Mouse (Mus musculus) heart, postnatal 36 days (tissue): Measurements from ENCODE around the gene Abcg5. TPM values are rescaled to one million over a fixed set of nuclear protein-coding genes. Genes with fewer than 3 reads are reported as not detected.

Experiments
- DNase-seq, 2 experiments: peaks; one replicate each; pipeline ENCODE4 v3.0.0; 2021 to 2022
- intact Hi-C: fragments of 180-260 bp; cut with DNase I; formaldehyde crosslinking; loops from one replicate; pipeline ENCODE4 v1.15.1; 2025
- total RNA-seq, 2 experiments: library from RNA; stranded (reverse); gene quantifications; 2 replicates each; pipeline ENCODE4 v1.2.3; 2021

The Abcg5 gene
- total RNA-seq, 2 experiments from 2014 or later = not detected

- intact Hi-C loops = no loop called here
- DNase-seq = no peak
Measured at GRCm38 (mm10) chr17:84646477-84646876, 36.3 kb downstream of the Abcg5 start.

- DNase-seq = no peak
Measured at GRCm38 (mm10) chr17:84645894-84646293, 36.9 kb downstream of the Abcg5 start.

GRCm38 (mm10) chr17:84645119-84645518 is 37.7 kb downstream of the Abcg5 start:
- no peak for DNase-seq
- intact Hi-C loops = no loop called here

More at GRCm38 (mm10) chr17:84645894-84646293, 36.9 kb downstream of the Abcg5 start:
- intact Hi-C loops = no loop called here

GRCm38 (mm10) chr17:84644292-84645050 is 38.3 kb downstream of the Abcg5 start:
- DNase-seq = no peak
- intact Hi-C loops = no loop called here

- intact Hi-C loops = no loop called here
- no peak for DNase-seq
Measured at GRCm38 (mm10) chr17:84642324-84642723, 40.5 kb downstream of the Abcg5 start.

- DNase-seq = peak in 1 of 2 experiments; percentile 45
- intact Hi-C loops = no loop called here
Measured at GRCm38 (mm10) chr17:84641893-84642292, 40.9 kb downstream of the Abcg5 start.

- no peak for DNase-seq
- intact Hi-C loops = no loop called here
Measured at GRCm38 (mm10) chr17:84639796-84640378, 42.9 kb downstream of the Abcg5 start.

GRCm38 (mm10) chr17:84637971-84638370 is 44.8 kb downstream of the Abcg5 start:
- intact Hi-C loops = no loop called here
- DNase-seq = no peak

- intact Hi-C loops = no loop called here
- DNase-seq = no peak
Measured at GRCm38 (mm10) chr17:84636328-84636727, 46.5 kb downstream of the Abcg5 start.

GRCm38 (mm10) chr17:84633443-84633842 is 49.4 kb downstream of the Abcg5 start:
- DNase-seq = no peak

GRCm38 (mm10) chr17:84631836-84632235 is 51.0 kb downstream of the Abcg5 start:
- intact Hi-C loops = no loop called here
- no peak for DNase-seq

More at GRCm38 (mm10) chr17:84633443-84633842, 49.4 kb downstream of the Abcg5 start:
- intact Hi-C loops = no loop called here

GRCm38 (mm10) chr17:84628611-84629010 is 54.2 kb downstream of the Abcg5 start:
- intact Hi-C loops = no loop called here
- DNase-seq = no peak

- intact Hi-C loops = no loop called here
- no peak for DNase-seq
Measured at GRCm38 (mm10) chr17:84627721-84628120, 55.1 kb downstream of the Abcg5 start.

GRCm38 (mm10) chr17:84626857-84627305 is 55.9 kb downstream of the Abcg5 start:
- no peak for DNase-seq
- intact Hi-C loops = no loop called here

- intact Hi-C loops = no loop called here
- peak; percentile 81 to 84 for DNase-seq
Measured at GRCm38 (mm10) chr17:84626276-84626856, 56.4 kb downstream of the Abcg5 start, which contains the start of gene Dync2li1. Dync2li1 (plus strand) TSS chr17:84626496.

- DNase-seq = no peak
- intact Hi-C loops = no loop called here
Measured at GRCm38 (mm10) chr17:84622873-84623272, 59.9 kb downstream of the Abcg5 start.

GRCm38 (mm10) chr17:84622028-84622427 is 60.8 kb downstream of the Abcg5 start:
- DNase-seq = no peak
- intact Hi-C loops = no loop called here

GRCm38 (mm10) chr17:84621209-84621608 is 61.6 kb downstream of the Abcg5 start:
- intact Hi-C loops = no loop called here
- DNase-seq = no peak

GRCm38 (mm10) chr17:84620610-84621009 is 62.2 kb downstream of the Abcg5 start:
- intact Hi-C loops = no loop called here
- DNase-seq = no peak

- intact Hi-C loops = no loop called here
- no peak for DNase-seq
Measured at GRCm38 (mm10) chr17:84620076-84620475, 62.7 kb downstream of the Abcg5 start.

GRCm38 (mm10) chr17:84619112-84619511 is 63.7 kb downstream of the Abcg5 start:
- intact Hi-C loops = no loop called here
- no peak for DNase-seq

GRCm38 (mm10) chr17:84617953-84618352 is 64.9 kb downstream of the Abcg5 start:
- no peak for DNase-seq
- intact Hi-C loops = no loop called here
